Mouse (Mus musculus) MEL (cell line): ENCODE measurements around the gene Lbr. TPM values are rescaled to one million over a fixed set of nuclear protein-coding genes. Genes with fewer than 3 reads are reported as not detected.

Experiments used
- DNase-seq: peaks from one replicate; pipeline ENCODE4 v3.0.0; 2011; ENCODE audit warnings: low read depth, low spot score
- H3K27ac ChIP-seq: 2 replicates; pipeline ENCODE4 v1.5.1; 2012; ENCODE audit warnings: low read depth, mild to moderate bottlenecking, control low read depth, low read length, moderate library complexity; ENCODE audit not compliant: control insufficient read depth
- H3K27me3 ChIP-seq, 2 experiments: fragments of 150-350 bp in 1 of 2; sonication (generic) in 1 of 2; 2 replicates each; pipeline ENCODE4 v1.6.1; 2012; ENCODE audit warnings: low read length in 2 of 2, mild to moderate bottlenecking in 2 of 2, improper control_type of control experiment in 1 of 2, moderate library complexity in 1 of 2; ENCODE audit not compliant: insufficient read depth in 2 of 2, control insufficient read depth in 1 of 2
- H3K36me3 ChIP-seq, 2 experiments: 2 replicates each; pipeline ENCODE4 v1.6.1; 2012 to 2014; ENCODE audit warnings: low read length in 2 of 2, improper control_type of control experiment in 1 of 2, inconsistent platforms in 1 of 2, mild to moderate bottlenecking in 1 of 2; ENCODE audit not compliant: insufficient read depth in 2 of 2, control insufficient read depth in 1 of 2
- H3K4me1 ChIP-seq, 2 experiments: fragments of 150-350 bp in 1 of 2; sonication (generic) in 1 of 2; 2 replicates each; pipeline ENCODE4 v1.6.1; 2012; ENCODE audit warnings: low read length in 2 of 2, improper control_type of control experiment in 1 of 2, mild to moderate bottlenecking in 1 of 2; ENCODE audit not compliant: insufficient read depth in 2 of 2, control insufficient read depth in 1 of 2
- H3K4me3 ChIP-seq, 2 experiments: fragments of 150-350 bp in 1 of 2; sonication (generic) in 1 of 2; 2 replicates each; pipeline ENCODE4 v1.5.1; 2012; ENCODE audit warnings: low read depth in 2 of 2, low read length in 2 of 2, mild to moderate bottlenecking in 2 of 2, moderate library complexity in 2 of 2, control low read depth in 1 of 2, improper control_type of control experiment in 1 of 2; ENCODE audit not compliant: control insufficient read depth in 1 of 2, insufficient read depth in 1 of 2
- H3K79me2 ChIP-seq: 2 replicates; pipeline ENCODE4 v1.6.1; 2012; ENCODE audit warnings: mild to moderate bottlenecking, low read length, moderate library complexity; ENCODE audit not compliant: control insufficient read depth, poor library complexity, insufficient read depth
- H3K9ac ChIP-seq: 2 replicates; pipeline ENCODE4 v1.6.1; 2012; ENCODE audit warnings: low read depth, mild to moderate bottlenecking, control low read depth, low read length, moderate library complexity; ENCODE audit not compliant: control insufficient read depth, poor library complexity, severe bottlenecking
- H3K9me3 ChIP-seq: fragments of 150-350 bp; sonication (generic); replicated peaks from 2 replicates; pipeline ENCODE4 v1.6.1; 2012; ENCODE audit warnings: mild to moderate bottlenecking, low read length, improper control_type of control experiment, moderate library complexity; ENCODE audit not compliant: insufficient read depth
- BHLHE40 ChIP-seq: IDR thresholded peaks from 2 replicates; pipeline ENCODE4 v1.6.1; 2012; ENCODE audit warnings: low read depth, mild to moderate bottlenecking, inconsistent platforms, low read length, improper control_type of control experiment, borderline replicate concordance
- CHD2 ChIP-seq: IDR thresholded peaks from 2 replicates; pipeline ENCODE4 v1.6.1; 2011; ENCODE audit warnings: low read length, improper control_type of control experiment
- CTCF ChIP-seq, 3 experiments: IDR thresholded peaks in 2 of 3; conservative IDR thresholded peaks in 1 of 3; 2 replicates each; pipeline ENCODE4 v1.5.1; 2011 to 2012; ENCODE audit warnings: low read length in 3 of 3, low read depth in 2 of 3, mild to moderate bottlenecking in 2 of 3, improper control_type of control experiment in 1 of 3, inconsistent platforms in 1 of 3, mixed read lengths in 1 of 3, moderate library complexity in 1 of 3; ENCODE audit not compliant: control insufficient read depth in 1 of 3, insufficient read depth in 1 of 3, poor library complexity in 1 of 3, severe bottlenecking in 1 of 3
- E2F4 ChIP-seq: IDR thresholded peaks from 2 replicates; pipeline ENCODE4 v1.6.1; 2011; ENCODE audit warnings: low read depth, low read length, improper control_type of control experiment, borderline replicate concordance
- ELF1 ChIP-seq: IDR thresholded peaks from 2 replicates; pipeline ENCODE4 v1.6.1; 2014; ENCODE audit warnings: low read depth, mild to moderate bottlenecking, inconsistent platforms, low read length, improper control_type of control experiment, moderate library complexity
- GABPA ChIP-seq: IDR thresholded peaks from 2 replicates; pipeline ENCODE4 v1.6.1; 2012; ENCODE audit warnings: low read depth, mild to moderate bottlenecking, inconsistent platforms, low read length, improper control_type of control experiment, moderate library complexity
- GATA1 ChIP-seq: IDR thresholded peaks from 2 replicates; pipeline ENCODE4 v1.6.1; 2011; ENCODE audit warnings: low read depth, low read length, improper control_type of control experiment
- JUND ChIP-seq: IDR thresholded peaks from 2 replicates; pipeline ENCODE4 v1.6.1; 2011; ENCODE audit warnings: low read depth, mild to moderate bottlenecking, improper control_type of control experiment, low read length
- KAT2A ChIP-seq: conservative IDR thresholded peaks from 2 replicates; pipeline ENCODE4 v1.6.1; 2012; ENCODE audit warnings: low read depth, low read length, improper control_type of control experiment, inconsistent platforms
- MAZ ChIP-seq: IDR thresholded peaks from 2 replicates; pipeline ENCODE4 v1.6.1; 2012; ENCODE audit warnings: low read depth, mild to moderate bottlenecking, inconsistent platforms, low read length, improper control_type of control experiment
- MYC ChIP-seq: IDR thresholded peaks from 2 replicates; pipeline ENCODE4 v1.6.1; 2011; ENCODE audit warnings: low read depth, mild to moderate bottlenecking, low read length, improper control_type of control experiment, moderate library complexity
- NRF1 ChIP-seq: IDR thresholded peaks from 2 replicates; pipeline ENCODE4 v1.6.1; 2014; ENCODE audit warnings: low read depth, mild to moderate bottlenecking, inconsistent platforms, low read length, improper control_type of control experiment, moderate library complexity; ENCODE audit not compliant: poor library complexity, insufficient read depth, severe bottlenecking
- POLR2AphosphoS5 ChIP-seq: IDR thresholded peaks from 2 replicates; pipeline ENCODE4 v1.6.1; 2012; ENCODE audit warnings: low read depth, borderline replicate concordance, mild to moderate bottlenecking, inconsistent platforms, low read length, moderate library complexity, mixed read lengths
- RAD21 ChIP-seq: IDR thresholded peaks from 2 replicates; pipeline ENCODE4 v1.6.1; 2011; ENCODE audit warnings: mild to moderate bottlenecking, low read depth, low read length, improper control_type of control experiment
- SMC3 ChIP-seq: IDR thresholded peaks from 2 replicates; pipeline ENCODE4 v1.6.1; 2011; ENCODE audit warnings: low read depth, low read length, improper control_type of control experiment
- TAL1 ChIP-seq: IDR thresholded peaks from 2 replicates; pipeline ENCODE4 v1.6.1; 2012; ENCODE audit warnings: mild to moderate bottlenecking, inconsistent platforms, low read length, moderate library complexity, mixed read lengths
- UBTF ChIP-seq: IDR thresholded peaks from 2 replicates; pipeline ENCODE4 v1.6.1; 2012; ENCODE audit warnings: low read depth, mild to moderate bottlenecking, inconsistent platforms, low read length, improper control_type of control experiment, moderate library complexity, borderline replicate concordance; ENCODE audit not compliant: insufficient read depth
- USF2 ChIP-seq, 2 experiments: IDR thresholded peaks; 2 replicates each; pipeline ENCODE4 v1.6.1; 2011 to 2012; ENCODE audit warnings: improper control_type of control experiment in 2 of 2, low read length in 2 of 2, borderline replicate concordance in 1 of 2, inconsistent platforms in 1 of 2, low read depth in 1 of 2, mild to moderate bottlenecking in 1 of 2; ENCODE audit not compliant: insufficient read depth in 1 of 2
- ZC3H11A ChIP-seq: IDR thresholded peaks from 2 replicates; pipeline ENCODE4 v1.6.1; 2012; ENCODE audit warnings: low read depth, mild to moderate bottlenecking, inconsistent platforms, low read length, improper control_type of control experiment
- ZMIZ1 ChIP-seq: IDR thresholded peaks from 2 replicates; pipeline ENCODE4 v1.6.1; 2012; ENCODE audit warnings: low read depth, mild to moderate bottlenecking, inconsistent platforms, low read length, improper control_type of control experiment, moderate library complexity
- ZNF384 ChIP-seq: IDR thresholded peaks from 2 replicates; pipeline ENCODE4 v1.6.1; 2012; ENCODE audit warnings: low read depth, mild to moderate bottlenecking, inconsistent platforms, low read length, improper control_type of control experiment
- polyA plus RNA-seq, 2 experiments: library from polyadenylated mRNA; stranded (reverse) in 1 of 2; unstranded in 1 of 2; fragments of >175 nt in 1 of 2; fragments of >200 nt in 1 of 2; gene quantifications; 2 replicates each; pipeline versions ENCODE4 v1.2.1 to v1.2.4; 2012; ENCODE audit warnings: low replicate concordance in 2 of 2, low read depth in 1 of 2; ENCODE audit not compliant: insufficient read length in 2 of 2, insufficient read depth in 1 of 2, missing spikeins in 1 of 2
- total RNA-seq: library from RNA; depleted of rRNA; stranded (reverse); fragments of 300-350 nt; gene quantifications from 2 replicates; pipeline ENCODE4 v1.2.3, GENCODE M21; 2012

Lbr gene
- total and polyA plus RNA-seq, 3 experiments = 106 to 120 TPM; not detected in 1

- TF ChIP-seq USF2 (IDR thresholded peaks at IDR 0.05; ENCODE audit: borderline replicate concordance in 1 of 2, insufficient read depth in 1 of 2, low read depth in 1 of 2, low read length in 2 of 2) = no peak
Measured at GRCm38 (mm10) chr1:181888801-181889200, 46.0 kb upstream of the Lbr start (continued).

- Histone ChIP-seq H3K27me3 (no peaks in the 10 kb centered on the region), H3K4me1 (no peaks in the 10 kb centered on the region), H3K9ac (no peak overlapping the region), H3K79me2 (no peaks in the 10 kb centered on the region), H3K27ac (no peak overlapping the region), H3K4me3 (no peak overlapping the region), H3K36me3 (no peaks in the 10 kb centered on the region), H3K9me3 (no peaks in the 10 kb centered on the region)
- peak; percentile 50 for DNase-seq
- TF ChIP-seq ZC3H11A = peak; percentile 64
- no peak for TF ChIP-seq TAL1
- no peak for TF ChIP-seq POLR2AphosphoS5
- TF ChIP-seq SMC3 = peak; percentile 73
- peak; percentile 86 for TF ChIP-seq RAD21
- peak; percentile 68 to 80 (median 76) for TF ChIP-seq CTCF (IDR thresholded peaks at IDR 0.05 in 2 of 3, conservative IDR thresholded peaks at IDR 0.05 in 1 of 3; ENCODE audit: control insufficient read depth in 1 of 3, insufficient read depth in 1 of 3, low read depth in 2 of 3, low read length in 3 of 3, poor library complexity in 1 of 3, severe bottlenecking in 1 of 3)
Measured at GRCm38 (mm10) chr1:181881532-181881931, 38.7 kb upstream of the Lbr start.

GRCm38 (mm10) chr1:181880752-181881325 lies 38.0 kb upstream of the Lbr start:
- H3K27ac ChIP-seq = no peak overlapping the region
- H3K4me1 ChIP-seq = no peaks in the 10 kb centered on the region
- no peaks in the 10 kb centered on the region for H3K36me3 ChIP-seq
- H3K27me3 ChIP-seq = no peaks in the 10 kb centered on the region
- no peaks in the 10 kb centered on the region for H3K79me2 ChIP-seq
- H3K4me3 ChIP-seq = no peak overlapping the region
- no peak overlapping the region for H3K9ac ChIP-seq
- TF ChIP-seq BHLHE40 (no peak), CTCF (IDR thresholded peaks at IDR 0.05 in 2 of 3, conservative IDR thresholded peaks at IDR 0.05 in 1 of 3; ENCODE audit: control insufficient read depth in 1 of 3, insufficient read depth in 1 of 3, low read depth in 2 of 3, low read length in 3 of 3, poor library complexity in 1 of 3, severe bottlenecking in 1 of 3) (peak; percentile 43 to 51 (median 43)), NRF1 (no peak), E2F4 (no peak), SMC3 (no peak; the same call in 1 of the 2 replicates)
- H3K9me3 ChIP-seq = no peaks in the 10 kb centered on the region
- no peak for DNase-seq

- no peaks in the 10 kb centered on the region for H3K9me3 ChIP-seq
- H3K36me3 ChIP-seq = no peaks in the 10 kb centered on the region
- H3K4me3 ChIP-seq = no peak overlapping the region
- peaks cover 0 to 3% of the 10 kb centered on the region in 2 experiments; a peak in 2 of 4 replicates for H3K4me1 ChIP-seq
- no peak overlapping the region for H3K9ac ChIP-seq
- no peaks in the 10 kb centered on the region for H3K79me2 ChIP-seq
- H3K27me3 ChIP-seq = no peaks in the 10 kb centered on the region
- DNase-seq = no peak
- H3K27ac ChIP-seq = no peak overlapping the region
- TF ChIP-seq E2F4 = no peak
- TF ChIP-seq ELF1 = no peak
- no peak for TF ChIP-seq UBTF
- no peak for TF ChIP-seq RAD21
- TF ChIP-seq GATA1 = no peak
- no peak for TF ChIP-seq ZNF384
- TF ChIP-seq NRF1 = no peak
- no peak for TF ChIP-seq MAZ
- TF ChIP-seq ZMIZ1 = no peak
- TF ChIP-seq GABPA = no peak
- no peak for TF ChIP-seq KAT2A
- no peak for TF ChIP-seq MYC
- TF ChIP-seq SMC3 = no peak
- TF ChIP-seq CTCF (IDR thresholded peaks at IDR 0.05 in 2 of 3, conservative IDR thresholded peaks at IDR 0.05 in 1 of 3; ENCODE audit: control insufficient read depth in 1 of 3, insufficient read depth in 1 of 3, low read depth in 2 of 3, low read length in 3 of 3, poor library complexity in 1 of 3, severe bottlenecking in 1 of 3) = no peak
- no peak for TF ChIP-seq JUND
- no peak for TF ChIP-seq CHD2
Measured at GRCm38 (mm10) chr1:181878436-181878835, 35.6 kb upstream of the Lbr start.
